Mouse (Mus musculus) retina, postnatal 1 day (tissue): Measurements from ENCODE around the gene Rrp9.
A peak's percentile ranks its signal among the peaks of the same experiment; 100 is the strongest.

ENCODE experiments used
- DNase-seq: peaks from one replicate; pipeline ENCODE4 v3.0.0-alpha.2; 2012

Gene Rrp9

DNA sequence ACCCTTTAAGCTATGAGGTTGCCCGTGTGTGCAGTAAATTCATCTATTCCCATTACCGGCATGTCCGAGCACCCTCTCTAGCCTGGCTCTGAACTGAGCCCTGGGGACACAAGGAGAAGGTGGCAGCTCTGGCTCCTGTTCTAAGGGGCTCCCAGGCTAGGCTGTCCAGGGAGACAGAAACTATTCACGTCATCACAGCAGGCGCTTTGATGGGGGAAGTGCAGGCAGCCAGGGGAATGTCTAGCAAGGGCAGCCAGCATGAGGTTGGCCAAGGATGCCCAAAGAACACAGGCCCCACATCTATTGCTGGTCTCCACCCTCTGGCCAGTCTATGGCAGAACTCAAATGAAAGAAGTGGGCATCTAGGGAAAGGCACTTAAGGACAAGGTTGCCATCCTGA lies 17.8 kb upstream of the Rrp9 start:
- DNase-seq, result no peak

DNA sequence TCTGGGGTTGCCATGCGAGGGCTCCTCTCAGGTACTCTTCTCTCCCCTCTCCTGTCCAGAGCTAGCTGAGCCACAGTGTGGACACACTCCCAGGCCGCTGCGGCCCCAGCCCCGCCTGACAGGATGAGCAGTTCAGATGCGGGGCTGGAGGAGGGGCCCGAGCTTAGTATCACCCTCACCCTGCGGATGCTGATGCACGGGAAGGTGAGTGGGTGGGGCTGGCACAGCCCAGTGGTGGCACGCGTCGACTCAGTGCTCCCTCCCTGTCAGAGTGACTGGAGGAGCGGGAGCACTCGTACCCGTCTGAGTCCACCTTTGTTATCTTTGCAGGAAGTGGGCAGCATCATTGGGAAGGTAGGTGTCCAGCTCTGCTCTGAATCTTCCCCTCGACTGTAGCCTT lies 15.8 kb upstream of the Rrp9 start:
- no peak for DNase-seq

DNA sequence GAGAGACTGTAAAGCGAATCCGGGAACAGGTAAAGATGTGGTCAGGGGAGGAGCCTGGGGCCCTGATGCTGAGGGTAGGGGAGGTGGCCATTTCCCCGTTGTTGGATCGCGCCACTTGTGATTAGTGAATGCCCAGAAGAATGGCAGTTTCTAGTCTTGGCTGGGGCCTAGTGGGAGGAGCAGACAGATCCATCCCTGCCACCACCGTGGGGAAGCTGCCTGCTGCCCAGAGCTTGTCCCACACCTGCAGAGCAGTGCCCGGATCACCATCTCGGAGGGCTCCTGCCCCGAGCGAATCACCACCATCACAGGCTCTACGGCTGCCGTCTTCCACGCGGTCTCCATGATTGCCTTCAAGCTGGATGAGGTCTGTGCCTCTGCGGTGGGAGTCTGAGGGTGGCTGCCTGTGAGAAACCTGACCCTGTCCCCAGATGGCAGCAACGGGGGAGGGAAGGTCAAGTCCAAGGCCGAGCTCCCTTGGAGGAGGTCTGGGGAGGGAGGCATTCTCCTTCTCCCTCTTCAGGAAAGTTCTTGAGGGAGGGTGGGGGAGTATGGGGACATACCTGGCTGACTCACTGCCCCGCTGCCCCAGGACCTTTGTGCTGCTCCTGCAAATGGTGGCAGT lies 15.2 kb upstream of the Rrp9 start:
- DNase-seq, result no peak

- DNase-seq, result no peak
These were observed 14.7 kb upstream of the Rrp9 start for GRCm38 (mm10) chr9:106461026-106461415.

DNA sequence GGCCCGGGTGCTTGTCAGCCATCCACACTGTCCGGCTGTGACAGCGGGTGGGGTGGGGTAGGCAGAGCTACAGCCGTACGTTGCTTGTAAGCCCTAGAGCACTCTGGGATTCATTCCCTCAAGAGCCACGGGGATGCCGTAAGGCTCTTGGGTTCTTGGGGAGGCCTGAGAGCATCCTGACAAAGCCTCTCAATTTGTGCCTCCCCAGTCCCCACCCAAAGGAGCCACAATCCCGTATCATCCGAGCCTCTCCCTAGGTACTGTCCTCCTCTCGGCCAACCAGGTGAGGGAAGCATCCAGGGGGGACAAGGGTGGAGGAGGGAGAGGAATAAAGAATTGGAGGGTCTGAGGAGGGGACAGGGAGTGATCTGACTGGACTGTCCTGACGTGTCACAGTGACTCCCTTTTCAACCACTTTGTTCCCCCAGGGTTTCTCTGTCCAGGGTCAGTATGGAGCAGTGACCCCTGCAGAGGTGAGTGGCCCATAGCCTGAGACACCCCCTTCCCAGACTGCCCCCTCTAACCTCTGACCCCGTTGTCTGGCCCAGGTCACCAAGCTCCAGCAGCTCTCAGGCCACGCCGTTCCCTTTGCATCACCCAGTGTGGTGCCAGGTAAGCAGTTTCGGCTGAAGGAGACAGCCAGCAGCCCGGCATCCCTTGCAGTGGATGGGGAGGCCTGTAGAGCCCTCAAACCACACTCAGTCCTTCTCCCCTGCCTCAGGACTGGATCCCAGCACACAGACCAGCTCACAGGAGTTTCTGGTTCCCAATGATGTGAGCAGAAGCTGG lies 13.9 kb upstream of the Rrp9 start:
- no peak for DNase-seq

GRCm38 (mm10) chr9:106462430-106462800 lies 13.3 kb upstream of the Rrp9 start:
- DNase-seq, result no peak

DNA sequence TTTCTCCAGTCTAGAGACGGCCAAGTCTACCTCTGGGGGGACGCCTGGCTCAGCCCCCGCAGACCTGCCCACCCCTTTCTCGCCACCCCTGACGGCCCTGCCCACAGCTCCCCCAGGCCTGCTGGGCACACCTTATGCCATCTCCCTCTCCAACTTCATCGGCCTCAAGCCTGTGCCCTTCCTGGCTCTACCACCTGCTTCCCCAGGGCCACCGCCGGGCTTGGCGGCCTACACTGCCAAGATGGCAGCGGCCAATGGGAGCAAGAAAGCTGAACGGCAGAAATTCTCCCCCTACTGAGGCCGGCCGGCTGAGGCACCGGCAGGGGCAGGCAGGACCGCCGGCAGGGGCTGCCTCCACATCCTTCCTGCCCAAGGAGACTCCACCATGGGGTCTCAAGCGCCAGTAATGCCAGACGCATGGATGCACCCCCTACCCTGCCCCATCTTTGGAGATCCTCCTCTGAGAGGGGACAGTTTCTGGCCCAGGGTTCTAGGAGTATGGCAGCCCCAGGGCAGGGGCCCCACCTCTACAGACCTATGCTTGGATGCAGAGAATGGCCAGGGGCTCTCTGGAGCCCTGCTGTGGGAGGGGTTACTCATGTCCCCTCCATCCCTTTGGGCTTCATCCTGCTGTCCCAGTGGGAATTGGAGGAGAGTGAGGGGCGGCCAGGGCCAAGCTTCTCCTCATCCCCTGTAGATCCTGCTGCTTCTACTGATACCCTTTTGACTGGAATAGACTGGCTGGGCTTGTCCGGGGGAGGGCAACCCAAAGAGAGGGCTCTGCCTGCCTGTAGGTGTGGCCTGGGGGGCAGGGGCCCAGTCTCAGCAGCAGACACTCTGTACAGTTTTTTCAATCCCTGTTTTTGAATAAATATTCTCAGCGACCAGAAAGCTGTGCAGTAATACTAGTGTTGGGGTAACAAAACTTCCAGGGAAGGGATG lies 12.4 kb upstream of the Rrp9 start:
- DNase-seq, result no peak

GRCm38 (mm10) chr9:106464751-106465541 lies 10.8 kb upstream of the Rrp9 start:
- DNase-seq, result peak; percentile 87

DNA sequence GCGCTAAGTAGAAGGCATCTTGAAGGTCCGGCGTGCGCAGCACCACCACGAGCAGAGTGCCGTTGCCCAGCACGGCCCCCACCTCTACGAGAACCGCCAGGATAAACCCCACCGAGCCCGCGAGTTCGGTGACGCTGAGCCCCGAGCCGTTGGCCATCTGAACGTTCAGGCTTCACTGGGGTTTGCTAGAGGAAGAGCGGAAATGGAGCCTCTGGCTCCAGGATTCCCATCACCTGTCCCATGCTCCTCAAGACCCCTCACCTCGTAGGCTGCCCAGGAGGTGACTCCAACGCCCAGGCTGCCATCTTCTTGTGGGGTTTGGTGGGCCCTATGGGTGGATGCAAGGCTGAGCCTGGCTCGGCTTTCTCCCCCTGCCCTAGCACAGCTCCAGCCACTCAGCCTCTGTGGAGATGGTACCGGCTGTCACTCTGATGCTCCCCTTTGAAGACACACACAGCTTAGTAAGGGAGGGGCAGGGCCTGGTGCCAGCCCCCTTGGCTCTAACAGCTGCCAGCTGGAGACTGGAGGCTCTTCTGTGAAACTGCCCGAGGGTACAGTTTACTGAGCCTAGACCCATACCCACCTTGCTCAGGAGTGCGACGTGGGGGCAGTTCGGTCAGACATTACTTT lies 10.1 kb upstream of the Rrp9 start, which contains the start of gene Gpr62:
TSS of gene Gpr62 (minus strand) at position 368 of the 630 bp plus-strand sequence.
- DNase-seq, result peak; percentile 84

DNA sequence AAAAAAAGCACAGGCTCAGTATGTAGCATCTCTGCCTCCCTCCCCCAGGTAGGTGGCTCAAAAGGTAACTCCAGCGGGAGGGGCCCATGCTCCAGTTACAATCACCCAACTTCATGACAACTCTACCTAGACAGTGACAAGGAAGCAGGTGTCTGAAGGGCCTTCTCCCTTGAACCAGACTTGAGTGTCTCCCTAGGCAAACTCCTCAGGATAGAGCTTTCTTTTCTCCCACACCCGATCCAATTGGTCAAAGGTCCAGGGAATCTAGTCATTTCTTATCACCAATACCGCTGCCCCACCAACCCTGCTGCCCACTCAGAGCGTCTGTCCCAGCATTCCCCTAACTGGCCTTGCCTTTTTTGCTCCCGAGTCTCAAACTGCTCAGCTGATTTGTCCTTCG lies 9.0 kb upstream of the Rrp9 start:
- DNase-seq, result no peak

GRCm38 (mm10) chr9:106467746-106468145 lies 8.0 kb upstream of the Rrp9 start:
- no peak for DNase-seq

DNA sequence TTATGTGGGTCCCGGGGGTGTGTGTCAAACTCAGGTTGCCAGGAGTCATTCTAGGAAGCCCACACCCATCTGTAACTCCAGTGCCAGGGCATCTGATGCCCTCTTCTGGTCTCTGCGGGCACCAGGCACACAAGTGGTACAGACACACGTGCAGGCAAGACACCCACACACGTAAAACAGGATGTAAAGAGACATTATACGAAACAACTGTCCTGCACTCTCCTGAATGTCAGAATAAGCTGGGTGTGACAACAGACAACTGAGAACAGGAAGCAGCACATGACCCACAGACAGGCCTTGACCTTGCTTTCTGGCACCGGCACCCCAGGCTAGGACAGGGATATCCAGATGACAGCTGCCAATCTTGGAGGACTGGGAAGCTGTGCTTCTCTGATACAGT lies 6.4 kb upstream of the Rrp9 start:
- no peak for DNase-seq

DNA sequence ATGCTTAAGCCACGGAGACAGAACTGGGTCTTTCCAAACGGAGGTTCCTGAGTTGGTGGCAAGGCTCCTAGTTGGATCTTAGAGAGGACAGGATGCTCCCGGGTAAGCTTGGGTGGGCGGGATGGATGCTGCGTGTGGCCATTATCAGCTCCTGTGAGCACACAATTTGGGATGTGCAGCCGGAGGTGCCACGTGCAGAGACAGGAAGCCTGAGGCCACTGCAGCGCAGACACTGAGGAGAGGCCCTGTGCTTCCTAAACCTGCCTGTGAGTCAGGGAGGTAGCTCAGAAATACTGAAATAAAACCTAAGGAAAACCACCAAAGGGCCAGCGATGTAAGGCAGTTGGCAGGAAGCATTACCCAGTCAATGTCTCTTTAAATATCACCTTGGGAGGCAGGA lies 6.0 kb upstream of the Rrp9 start:
- no peak for DNase-seq

- DNase-seq, result no peak
These were observed 4.6 kb upstream of the Rrp9 start for GRCm38 (mm10) chr9:106470991-106471750.

GRCm38 (mm10) chr9:106471892-106472291 lies 3.9 kb upstream of the Rrp9 start:
- peak; percentile 92 for DNase-seq

DNA sequence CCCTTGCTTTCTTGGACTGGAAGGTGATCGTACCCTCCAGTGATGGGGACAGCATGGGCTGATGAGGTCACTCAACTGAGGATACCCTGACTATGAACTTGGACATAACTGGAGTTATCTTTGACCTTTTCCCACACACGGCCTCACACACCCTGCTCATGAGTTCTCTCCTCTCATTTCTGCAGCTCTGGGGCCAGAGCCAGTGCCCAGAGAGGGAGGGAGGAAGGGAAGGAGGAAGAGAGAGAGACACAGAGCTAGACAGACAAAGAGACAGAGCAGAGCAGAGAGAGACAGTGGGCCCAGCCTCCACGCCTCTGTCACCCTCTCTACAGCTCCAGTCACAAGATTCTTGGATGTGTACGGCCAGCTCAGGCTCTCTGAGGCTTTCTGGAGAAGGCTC lies 3.4 kb upstream of the Rrp9 start:
- DNase-seq, result no peak

DNA sequence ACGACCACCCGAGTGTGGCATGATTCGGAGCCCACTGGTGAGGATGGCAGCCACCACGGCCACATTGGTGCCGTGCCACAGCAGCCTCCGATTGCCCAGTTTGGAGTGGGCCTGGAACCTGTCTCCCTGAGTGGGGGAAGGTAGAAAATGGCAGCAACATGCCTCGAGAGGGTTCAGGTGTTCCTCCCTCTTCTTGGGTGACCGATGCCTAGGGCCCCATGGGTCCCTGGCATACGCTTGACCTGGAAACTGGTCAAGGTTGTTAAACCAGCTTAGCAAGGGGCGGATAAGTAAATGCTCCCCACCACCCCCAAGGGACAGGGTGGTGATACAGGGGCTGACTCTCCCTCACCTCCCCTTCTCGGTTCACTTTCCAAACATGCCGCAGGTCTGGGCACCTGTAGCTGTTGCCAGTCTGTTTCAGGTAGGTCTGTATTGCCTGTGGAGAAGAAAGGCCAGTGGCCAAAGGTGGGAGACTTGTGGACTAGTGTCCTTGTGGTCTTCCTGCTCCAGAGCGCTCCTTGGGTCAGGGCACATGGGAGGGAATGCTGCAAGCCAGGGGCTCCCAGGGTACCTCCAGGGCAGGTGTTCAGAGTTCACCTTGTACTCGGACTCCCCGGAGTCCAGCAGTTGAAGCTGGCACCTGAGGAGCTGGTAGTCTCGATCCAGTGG lies 2.5 kb upstream of the Rrp9 start:
- no peak for DNase-seq

GRCm38 (mm10) chr9:106473753-106474105 lies 2.0 kb upstream of the Rrp9 start:
- no peak for DNase-seq

GRCm38 (mm10) chr9:106474456-106474855 lies 1.3 kb upstream of the Rrp9 start:
- peak; percentile 86 for DNase-seq

- no peak for DNase-seq
These were observed 717 bp upstream of the Rrp9 start for GRCm38 (mm10) chr9:106475046-106475445.
